Comparison of ENCODE assay signal across 8 mouse cellular contexts in the genomic region with DNA sequence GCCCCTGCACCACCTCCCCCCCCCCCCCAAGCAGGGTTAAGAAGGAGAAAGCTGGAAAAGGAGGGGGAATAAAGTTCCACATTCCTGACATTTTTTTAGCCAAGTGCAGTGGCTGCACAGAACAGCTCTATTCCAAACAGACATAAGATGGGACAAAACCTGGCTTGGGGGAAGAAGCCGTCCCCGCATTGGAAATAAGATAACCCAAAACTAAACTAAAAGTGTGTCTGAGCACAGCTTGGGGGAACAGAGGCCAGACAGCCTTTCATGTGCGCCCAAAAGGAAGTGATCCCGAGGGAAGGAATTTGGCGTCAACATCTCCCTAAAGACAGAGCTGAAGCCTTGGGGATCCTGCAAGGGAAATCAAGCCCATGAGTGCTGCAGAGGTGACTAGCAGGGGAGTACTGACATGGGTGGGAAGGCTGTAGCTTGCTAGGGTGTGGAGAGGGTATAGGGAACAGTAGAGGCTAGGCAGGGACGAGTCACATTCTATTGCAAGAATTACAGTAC. TPM values are rescaled to one million over a fixed set of nuclear protein-coding genes. Genes with fewer than 3 reads are reported as not detected.
DNase-seq lines count a peak whose midpoint lies in the region; ATAC-seq and TF ChIP-seq lines count a peak whose summit lies in the region.

No protein-coding gene starts in this region.

- peak; percentile 29 for DNase-seq in kidney, adult 2 months
- no peak for DNase-seq in kidney, adult 8-10 months
- DNase-seq in thymus, postnatal 14 days = no peak
- no peak for DNase-seq in ovary, postnatal 36 days (ENCODE audit: low spot score)
- DNase-seq in layer of hippocampus, postnatal 25 days (ENCODE audit: extremely low spot score in 1 of 2, low spot score in 1 of 2) = no peak

- ATAC-seq in embryonic facial prominence, embryonic 15.5 days (ENCODE audit: insufficient number of reproducible peaks, low FRiP score, low TSS enrichment, low read depth) = no peak
- no peak for ATAC-seq in kidney, embryonic 15.5 days (replicated peaks; ENCODE audit: low FRiP score)
- no peak for ATAC-seq in neural tube, embryonic 12.5 days (ENCODE audit: low FRiP score, low read depth)

- H3K4me2 ChIP-seq in embryonic facial prominence, embryonic 15.5 days (replicated peaks) = peak overlapping the region; percentile 61
- peak overlapping the region; percentile 65 for H3K4me2 ChIP-seq in kidney, embryonic 15.5 days
- H3K4me2 ChIP-seq in neural tube, embryonic 12.5 days (replicated peaks) = peak overlapping the region; percentile 74

- H3K4me1 ChIP-seq in kidney, adult 2 months (ENCODE audit: control insufficient read depth, insufficient read depth, low read length) = peaks cover 16% of the 10 kb centered on the region
- H3K4me1 ChIP-seq in embryonic facial prominence, embryonic 15.5 days = peaks cover 55% of the 10 kb centered on the region
- H3K4me1 ChIP-seq in kidney, embryonic 15.5 days = peaks cover 57% of the 10 kb centered on the region
- H3K4me1 ChIP-seq in neural tube, embryonic 12.5 days = peaks cover 48% of the 10 kb centered on the region

- no peak overlapping the region for H3K4me3 ChIP-seq in kidney, adult 2 months (ENCODE audit: insufficient read depth, low read depth, low read length)
- peak overlapping the region; percentile 71 for H3K4me3 ChIP-seq in embryonic facial prominence, embryonic 15.5 days (replicated peaks)
- peak overlapping the region; percentile 2 for H3K4me3 ChIP-seq in kidney, embryonic 15.5 days (replicated peaks)
- no peak overlapping the region for H3K4me3 ChIP-seq in neural tube, embryonic 12.5 days

- no peaks in the 10 kb centered on the region for H3K9me3 ChIP-seq in embryonic facial prominence, embryonic 15.5 days (replicated peaks)
- no peaks in the 10 kb centered on the region for H3K9me3 ChIP-seq in kidney, embryonic 15.5 days (replicated peaks)
- no peaks in the 10 kb centered on the region for H3K9me3 ChIP-seq in neural tube, embryonic 12.5 days

- H3K36me3 ChIP-seq in kidney, adult 2 months (ENCODE audit: control insufficient read depth, insufficient read depth, low read length) = no peaks in the 10 kb centered on the region
- H3K36me3 ChIP-seq in embryonic facial prominence, embryonic 15.5 days = no peaks in the 10 kb centered on the region; the same call in 1 of the 2 replicates
- peaks cover 3% of the 10 kb centered on the region; the same call in 1 of the 2 replicates for H3K36me3 ChIP-seq in kidney, embryonic 15.5 days
- H3K36me3 ChIP-seq in neural tube, embryonic 12.5 days = no peaks in the 10 kb centered on the region

- 0 out of 2 replicates have a peak overlapping the region, but pooled peaks have one; percentile 9 for H3K9ac ChIP-seq in embryonic facial prominence, embryonic 15.5 days
- H3K9ac ChIP-seq in kidney, embryonic 15.5 days = no peak overlapping the region
- H3K9ac ChIP-seq in neural tube, embryonic 12.5 days = no peak overlapping the region

- H3K27me3 ChIP-seq in kidney, adult 2 months (replicated peaks; ENCODE audit: control insufficient read depth, insufficient read depth, low read length) = no peaks in the 10 kb centered on the region
- H3K27me3 ChIP-seq in embryonic facial prominence, embryonic 15.5 days = no peaks in the 10 kb centered on the region
- no peaks in the 10 kb centered on the region for H3K27me3 ChIP-seq in kidney, embryonic 15.5 days
- no peaks in the 10 kb centered on the region for H3K27me3 ChIP-seq in neural tube, embryonic 12.5 days (replicated peaks)

- peak overlapping the region; percentile 27 for H3K27ac ChIP-seq in kidney, adult 2 months (ENCODE audit: insufficient read depth, low read depth, low read length)
- peak overlapping the region; percentile 78 for H3K27ac ChIP-seq in embryonic facial prominence, embryonic 15.5 days (replicated peaks)
- H3K27ac ChIP-seq in kidney, embryonic 15.5 days = peak overlapping the region; percentile 46
- H3K27ac ChIP-seq in neural tube, embryonic 12.5 days = no peak overlapping the region

- TF ChIP-seq POLR2A in kidney, adult 2 months (IDR thresholded peaks at IDR 0.05; ENCODE audit: low read depth, low read length) = no peak

- 17% methylated on average over 6 of the region's 6 CpGs for WGBS in kidney, adult 2 months
- 4% methylated on average over 6 of the region's 6 CpGs for WGBS in embryonic facial prominence, embryonic 15.5 days
- 23% methylated on average over 6 of the region's 6 CpGs for WGBS in kidney, embryonic 15.5 days
- WGBS in neural tube, embryonic 12.5 days = 25% methylated on average over 6 of the region's 6 CpGs

- no peak for TF ChIP-seq CTCF in kidney, adult 2 months (conservative IDR thresholded peaks at IDR 0.05; ENCODE audit: insufficient read depth, insufficient read length, low read depth, low read length)

RNA-seq across cellular contexts. Expression of gene Tram2, which starts 3.0 kb away (rescaled TPM):
- polyA plus RNA-seq in kidney, adult 2 months (2012; rRNA removed) = 4.2 and 4.9 TPM in 2 replicates
- polyA plus RNA-seq in embryonic facial prominence, embryonic 15.5 days (2015; fragmentation: Nextera tagmentation; extraction: Ambion mirVana) = 10.3 and 11.0 TPM in 2 replicates
- 8.6 and 9.4 TPM in 2 replicates for polyA plus RNA-seq in kidney, embryonic 15.5 days (2015; fragmentation: Nextera tagmentation; extraction: Ambion mirVana)
- 3.5 and 3.6 TPM in 2 replicates for polyA plus RNA-seq in neural tube, embryonic 12.5 days (2016; fragmentation: Nextera tagmentation; extraction: Ambion mirVana)
- total RNA-seq in layer of hippocampus, postnatal 25 days (2021) = 1 to 10 TPM in 1 of 2 experiments, under 1 TPM in 1; 0.91 to 1.4 TPM

Comparison
In these comparisons a context has a peak if more than half of its experiments do, and no peak if none do; other contexts are left out.
1. H3K4me3 ChIP-seq: peak in embryonic facial prominence, embryonic 15.5 days (single experiment) and kidney, embryonic 15.5 days (single experiment); none in kidney, adult 2 months (single experiment) and neural tube, embryonic 12.5 days (single experiment).
2. Peak in every context shown above with its lines, with median percentiles within 50 percentile points of each other: H3K4me2 ChIP-seq.